Mouse (Mus musculus): ENCODE results near the gene Cdkal1.

- TF ChIP-seq CTCF (conservative IDR thresholded peaks at IDR 0.05; ENCODE audit: low read length) (no peak), POU5F1 (IDR thresholded peaks at IDR 0.05; ENCODE audit: borderline replicate concordance, low read length) (no peak)
Observed at GRCm38 (mm10) chr13:29203856-29204255, 651.6 kb downstream of the Cdkal1 start.

Measured in E14TG2a.4 (cell line).